Mouse (Mus musculus) gastrocnemius, adult 8-10 months (tissue): ENCODE results near the gene Hsf2. TPM values are rescaled to one million over a fixed set of nuclear protein-coding genes. Genes with fewer than 3 reads are reported as not detected.
"Not testable (repeated sequence)": the region's sequence is repeated elsewhere in the genome, so short reads cannot be mapped to it uniquely, and the experiment has no call there.

Experiments
- DNase-seq, 2 experiments: peaks; one replicate each; pipeline ENCODE4 v3.0.0; 2022; ENCODE audit warnings: low spot score in 2 of 2
- total RNA-seq, 4 experiments: library from RNA; stranded (reverse); gene quantifications; 2 replicates each; pipeline ENCODE4 v1.2.4; 2022

Hsf2 gene
- total RNA-seq: 10 to 100 TPM; 19.8 to 26.9 (median 22.5) TPM

- DNase-seq: peak; percentile 92 to 96
Observed at GRCm38 (mm10) chr10:57485908-57486541, at the start of gene Hsf2. Gene Hsf2 (plus strand): TSS chr10:57486385.

GRCm38 (mm10) chr10:57437898-57438297 is 48.3 kb upstream of the Hsf2 start:
- peak in 1 of 2 experiments; percentile 5 for DNase-seq

GRCm38 (mm10) chr10:57441049-57441448 is 45.1 kb upstream of the Hsf2 start:
- no peak for DNase-seq

GRCm38 (mm10) chr10:57444392-57444791 is 41.8 kb upstream of the Hsf2 start:
- no peak for DNase-seq

GRCm38 (mm10) chr10:57445655-57446054 is 40.5 kb upstream of the Hsf2 start:
- no peak for DNase-seq

- no peak for DNase-seq
Observed at GRCm38 (mm10) chr10:57447657-57448050, 38.5 kb upstream of the Hsf2 start.

GRCm38 (mm10) chr10:57448051-57448716 is 38.0 kb upstream of the Hsf2 start:
- DNase-seq: peak; percentile 36

- DNase-seq: not testable (repeated sequence)
Observed at GRCm38 (mm10) chr10:57463298-57463697, 22.9 kb upstream of the Hsf2 start.

GRCm38 (mm10) chr10:57465768-57466167 is 20.4 kb upstream of the Hsf2 start:
- DNase-seq: no peak

- DNase-seq: no peak
Observed at GRCm38 (mm10) chr10:57477121-57477843, 8.9 kb upstream of the Hsf2 start.

GRCm38 (mm10) chr10:57481717-57482116 is 4.5 kb upstream of the Hsf2 start:
- no peak for DNase-seq

GRCm38 (mm10) chr10:57484741-57485140 is 1.4 kb upstream of the Hsf2 start:
- no peak for DNase-seq

GRCm38 (mm10) chr10:57486542-57487071 is 422 bp downstream of the Hsf2 start:
- DNase-seq: peak; percentile 19 to 52

GRCm38 (mm10) chr10:57487201-57487600 is 1.0 kb downstream of the Hsf2 start:
- no peak for DNase-seq

- no peak for DNase-seq
Observed at GRCm38 (mm10) chr10:57488591-57488990, 2.4 kb downstream of the Hsf2 start.

GRCm38 (mm10) chr10:57492050-57492449 is 5.9 kb downstream of the Hsf2 start:
- DNase-seq: no peak

GRCm38 (mm10) chr10:57499414-57500156 is 13.4 kb downstream of the Hsf2 start:
- no peak for DNase-seq

GRCm38 (mm10) chr10:57514616-57515015 is 28.4 kb downstream of the Hsf2 start:
- DNase-seq: no peak

GRCm38 (mm10) chr10:57515278-57515677 is 29.1 kb downstream of the Hsf2 start:
- DNase-seq: no peak

GRCm38 (mm10) chr10:57526469-57526868 is 40.3 kb downstream of the Hsf2 start:
- DNase-seq: no peak

GRCm38 (mm10) chr10:57531076-57531475 is 44.9 kb downstream of the Hsf2 start:
- no peak for DNase-seq
